Mouse (Mus musculus) heart, postnatal 4 days (tissue): ENCODE measurements around the gene Cryzl1. TPM values are rescaled to one million over a fixed set of nuclear protein-coding genes. Genes with fewer than 3 reads are reported as not detected.
A peak's percentile ranks its signal among the peaks of the same experiment; 100 is the strongest.

Experiments
- DNase-seq: peaks from one replicate; pipeline ENCODE4 v3.0.0; 2021
- total RNA-seq, 2 experiments: library from RNA; stranded (reverse); gene quantifications; 2 replicates each; pipeline ENCODE4 v1.2.3; 2021

Gene Cryzl1
- 10 to 100 TPM; 29.7 to 31.2 TPM for total RNA-seq

DNA sequence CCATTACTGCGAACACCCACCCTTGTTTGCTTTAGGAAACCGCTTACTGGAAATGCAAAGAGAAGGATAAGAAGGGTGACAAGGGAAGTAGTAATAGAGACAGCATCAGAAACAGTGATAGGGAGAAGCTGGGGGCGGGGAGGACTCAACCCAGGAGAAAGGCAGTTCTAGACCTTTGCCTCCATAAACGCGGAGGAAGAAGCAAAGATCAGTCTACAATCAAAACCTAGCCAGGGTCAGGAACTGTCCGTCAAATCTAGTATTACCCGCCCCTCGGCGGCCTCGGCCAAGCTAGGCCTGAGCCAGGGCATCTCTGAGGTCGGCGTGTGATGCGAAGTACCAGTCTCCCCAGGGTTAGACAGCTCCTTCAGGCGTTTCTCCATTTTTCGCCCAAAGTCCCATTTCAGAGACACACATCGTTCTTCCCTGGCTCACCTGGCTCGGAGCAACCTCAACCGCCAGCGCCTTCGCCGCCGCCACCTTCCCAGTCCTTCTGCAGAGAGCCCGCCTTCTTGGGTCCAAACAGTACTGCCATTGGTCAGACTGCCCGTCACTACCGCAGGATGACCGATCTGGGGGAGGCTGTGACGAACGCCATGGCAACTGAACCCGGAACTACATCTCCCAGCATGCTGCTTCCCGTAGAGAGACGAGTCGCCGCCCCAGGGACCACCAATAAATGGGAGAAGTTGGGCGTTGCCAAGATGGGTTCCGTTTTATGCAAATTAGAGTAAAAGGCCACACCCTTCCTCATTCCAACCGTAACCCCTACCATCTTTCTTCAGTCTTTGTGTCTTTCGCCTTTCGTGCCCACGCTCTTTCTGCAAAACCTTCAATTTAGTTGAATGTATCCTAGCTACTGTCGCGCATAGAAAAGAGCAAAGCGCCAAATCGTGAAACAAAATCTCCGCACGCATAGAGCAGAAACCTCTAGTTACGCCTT is at the start of gene Cryzl1:
TSS of gene Cryzl1 (minus strand) at position 853 of the 943 bp plus-strand sequence.
- DNase-seq = peak; percentile 98

DNA sequence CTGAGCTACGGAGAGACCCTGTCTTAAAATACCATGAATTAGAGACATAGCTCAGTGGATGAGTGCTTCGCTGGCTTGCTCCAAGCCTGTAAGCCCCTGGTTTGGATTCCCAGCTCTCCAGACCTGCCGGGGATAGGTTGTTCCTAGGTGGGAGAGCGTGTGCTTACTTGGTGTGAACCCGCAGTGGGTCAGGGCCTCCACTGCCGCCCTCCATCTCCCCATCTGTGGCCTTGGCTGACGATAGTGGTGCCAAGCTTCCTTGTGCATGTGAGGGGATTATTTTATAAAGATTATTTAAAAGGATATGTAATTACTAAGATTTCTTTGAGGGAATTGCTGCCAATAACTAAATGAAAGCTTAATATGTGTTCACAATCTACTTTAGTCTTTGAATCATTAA is 43.8 kb upstream of the Cryzl1 start:
- DNase-seq = no peak

DNA sequence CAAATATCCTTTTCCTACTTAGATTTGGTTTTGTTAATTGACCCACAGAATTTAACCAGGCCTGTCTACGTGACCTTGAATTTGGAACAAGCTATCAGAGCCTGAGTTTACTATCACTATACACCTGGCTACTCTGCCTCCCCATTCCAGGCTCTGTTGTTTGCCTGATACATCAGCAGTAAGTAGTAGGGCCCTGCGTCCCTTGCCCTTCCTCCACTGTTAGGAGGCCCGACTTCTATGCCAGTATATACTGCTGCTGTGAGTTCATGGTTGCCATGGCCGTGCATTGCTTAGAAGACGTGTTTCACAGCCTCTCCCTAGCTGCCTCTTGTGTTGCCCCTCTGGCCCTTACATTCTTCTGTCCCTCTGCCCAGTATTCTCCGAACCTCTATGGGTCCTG is 42.6 kb upstream of the Cryzl1 start:
- no peak for DNase-seq

DNA sequence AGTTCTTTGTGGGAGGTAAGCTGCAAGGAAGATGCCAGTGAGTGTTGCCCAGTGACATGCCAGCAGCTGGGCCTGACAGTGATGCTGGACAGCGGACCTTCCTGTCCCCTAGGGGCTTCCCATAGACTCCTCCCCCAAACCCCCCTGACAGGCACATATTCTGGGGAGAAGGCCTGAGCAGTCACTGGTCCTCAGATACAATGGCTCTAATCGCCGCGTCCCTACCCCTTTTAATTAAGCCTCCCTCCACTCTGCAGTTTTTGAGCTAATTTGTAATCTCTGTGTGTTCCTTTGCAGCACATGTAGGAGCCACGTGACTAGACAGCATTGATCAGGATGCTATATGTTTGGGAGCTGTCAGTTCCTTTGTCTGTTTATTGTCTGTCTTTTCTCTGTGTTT is 41.9 kb upstream of the Cryzl1 start:
- DNase-seq = no peak

GRCm38 (mm10) chr16:91769911-91770310 is 41.1 kb upstream of the Cryzl1 start:
- DNase-seq = no peak

DNA sequence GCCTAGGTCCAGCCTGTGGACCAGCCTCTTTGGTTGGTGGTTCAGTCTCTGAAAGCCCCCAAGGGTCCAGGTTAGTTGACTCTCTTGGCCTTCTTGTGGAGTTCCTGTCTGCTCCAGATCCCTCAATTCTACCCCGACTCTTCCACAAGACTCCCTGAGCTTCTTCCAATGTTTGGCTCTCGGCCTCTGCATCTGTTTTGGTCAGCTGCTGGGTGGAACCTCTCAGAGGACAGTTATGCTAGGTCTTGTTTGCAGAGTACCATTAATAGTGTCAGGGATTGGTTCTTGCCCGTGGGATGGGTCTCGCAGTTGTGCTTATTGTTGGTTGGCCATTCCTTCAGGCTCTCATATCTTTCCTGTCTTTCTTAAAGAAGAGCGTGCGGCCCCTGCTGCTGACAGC is 39.8 kb upstream of the Cryzl1 start:
- no peak for DNase-seq

GRCm38 (mm10) chr16:91767165-91767701 is 38.5 kb upstream of the Cryzl1 start:
- no peak for DNase-seq

DNA sequence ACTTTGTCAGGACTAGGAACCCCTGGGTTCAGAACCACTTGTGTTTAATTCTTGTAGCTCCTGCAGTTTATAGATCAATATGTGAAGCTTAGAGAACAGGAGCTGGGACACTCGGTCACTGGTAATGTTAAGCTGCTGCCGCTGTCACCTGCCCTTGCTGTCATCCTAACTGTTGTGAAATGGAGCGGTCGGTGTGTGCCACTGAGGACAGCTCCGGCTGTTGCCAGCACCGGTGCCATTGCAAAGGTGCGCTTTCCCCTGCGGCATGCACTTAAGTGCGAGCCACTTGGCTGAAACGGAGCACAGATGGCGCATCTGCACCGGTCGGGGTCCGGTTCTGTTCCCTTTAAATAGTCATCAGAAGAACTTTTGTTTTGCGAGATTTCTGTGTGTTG is 37.0 kb upstream of the Cryzl1 start:
- no peak for DNase-seq

DNA sequence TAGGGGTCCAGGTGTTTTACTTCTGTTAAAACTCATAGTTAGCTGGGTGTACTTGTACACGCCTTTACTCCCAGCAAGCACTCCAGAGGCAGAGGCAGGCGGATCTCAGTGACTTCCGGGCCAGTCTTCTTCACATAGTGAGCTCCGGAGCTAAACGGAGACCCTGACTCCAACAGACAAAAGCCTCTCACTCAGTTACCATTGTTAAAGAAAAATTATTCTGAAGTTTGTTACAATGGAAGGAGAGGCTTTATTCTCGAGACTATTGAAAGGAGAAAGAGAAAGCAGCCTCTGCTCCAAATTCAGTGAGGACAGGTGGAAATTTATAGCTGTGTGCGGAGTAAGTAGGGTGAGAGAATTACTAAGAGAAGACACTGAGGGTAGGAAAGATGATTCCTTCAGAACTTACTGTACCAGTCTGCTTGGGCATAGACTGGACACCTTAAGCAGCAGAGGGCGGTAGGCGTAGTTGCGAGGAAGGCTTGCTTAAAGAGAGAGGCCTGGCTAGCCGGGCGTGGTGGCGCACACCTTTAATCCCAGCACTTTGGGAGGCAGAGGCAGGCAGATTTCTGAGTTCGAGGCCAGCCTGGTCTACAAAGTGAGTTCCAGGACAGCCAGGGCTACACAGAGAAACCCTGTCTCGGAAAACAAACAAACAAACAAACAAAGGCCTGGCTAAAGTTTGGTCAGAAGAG is 36.5 kb upstream of the Cryzl1 start:
- no peak for DNase-seq

- DNase-seq = no peak
These were observed 35.6 kb upstream of the Cryzl1 start for GRCm38 (mm10) chr16:91764414-91764813.

GRCm38 (mm10) chr16:91763975-91764374 is 35.2 kb upstream of the Cryzl1 start:
- no peak for DNase-seq

- DNase-seq = no peak
These were observed 33.7 kb upstream of the Cryzl1 start for GRCm38 (mm10) chr16:91762476-91762875.

DNA sequence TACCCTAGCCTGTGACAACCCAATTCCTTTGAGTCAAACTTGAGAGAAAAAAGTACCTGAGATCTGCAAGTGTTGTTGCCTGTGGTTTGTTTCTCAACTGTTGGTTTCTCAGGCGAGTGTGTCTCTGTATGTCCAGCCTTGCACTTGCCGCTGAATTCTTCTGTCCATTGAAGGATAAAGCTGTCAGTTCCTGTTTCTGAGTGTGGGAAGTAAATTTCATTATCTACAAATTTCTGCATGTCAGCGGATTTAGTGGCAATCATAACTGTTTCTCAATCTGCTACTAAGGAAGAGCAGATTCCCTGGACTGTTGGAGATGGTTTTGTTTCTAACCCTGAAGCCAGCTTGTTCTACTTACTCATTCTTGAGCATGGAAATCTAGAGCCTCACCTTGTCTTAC is 33.0 kb upstream of the Cryzl1 start:
- DNase-seq = no peak

DNA sequence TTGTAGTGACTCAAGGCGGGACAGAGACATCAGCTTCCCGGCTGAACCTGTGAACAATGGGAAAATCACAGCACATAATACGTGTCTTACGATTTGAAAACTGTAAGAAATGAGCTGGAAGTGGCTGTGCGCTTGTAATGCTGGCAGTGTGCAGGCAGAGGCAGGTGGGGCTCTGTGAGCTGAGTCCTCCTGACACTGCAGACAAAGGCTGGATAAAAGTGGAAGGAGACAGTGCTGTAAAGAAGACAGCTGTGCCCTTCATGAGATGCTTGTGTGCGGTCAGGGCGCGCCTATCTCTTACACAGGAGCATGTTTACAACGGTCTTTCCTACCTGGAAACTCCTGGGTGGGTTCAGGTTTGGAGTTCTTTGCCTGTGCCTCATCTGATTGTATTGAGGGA is 32.4 kb upstream of the Cryzl1 start:
- DNase-seq = no peak

DNA sequence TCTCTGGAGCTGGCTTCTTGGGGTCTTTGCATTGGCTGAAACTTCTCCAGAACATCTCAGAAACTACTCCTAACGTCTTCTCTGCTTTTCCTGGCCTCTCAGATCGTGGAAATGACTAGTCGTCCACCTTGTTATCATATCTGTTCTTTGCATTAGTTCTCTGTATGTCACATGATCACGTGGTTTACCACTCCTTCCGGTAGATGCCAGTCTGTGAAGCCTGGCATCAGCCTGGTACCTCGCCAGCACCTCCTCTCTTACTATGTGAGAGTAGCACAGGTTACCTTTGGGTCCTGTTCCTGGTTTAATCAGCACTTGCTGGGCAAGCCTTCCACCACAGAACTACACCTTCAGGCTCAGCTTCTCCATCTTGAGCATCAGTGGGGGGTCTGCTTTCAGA is 26.2 kb upstream of the Cryzl1 start:
- no peak for DNase-seq

- DNase-seq = no peak
These were observed 24.8 kb upstream of the Cryzl1 start for GRCm38 (mm10) chr16:91753611-91754010.

GRCm38 (mm10) chr16:91751644-91752385 is 23.0 kb upstream of the Cryzl1 start:
- DNase-seq = no peak

DNA sequence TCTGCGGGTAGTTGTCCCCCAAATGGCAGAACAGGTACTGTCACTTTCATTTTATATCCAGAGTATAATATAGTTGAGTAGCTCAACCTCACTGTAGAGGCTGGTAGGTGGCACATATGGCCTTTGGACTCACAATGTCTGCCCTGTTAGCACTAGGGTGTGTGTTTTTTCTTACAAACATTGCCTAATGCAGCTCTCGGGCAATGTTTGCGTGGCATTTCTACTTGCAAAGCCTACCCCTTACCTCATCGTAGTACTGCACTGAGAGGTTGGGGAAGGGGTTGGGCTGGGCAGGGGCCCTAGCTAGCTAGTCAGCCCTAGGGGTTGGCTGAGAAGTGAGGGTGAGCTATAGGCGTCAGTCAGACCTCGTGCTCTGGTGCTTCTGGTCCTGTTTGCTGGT is 18.8 kb upstream of the Cryzl1 start:
- no peak for DNase-seq

DNA sequence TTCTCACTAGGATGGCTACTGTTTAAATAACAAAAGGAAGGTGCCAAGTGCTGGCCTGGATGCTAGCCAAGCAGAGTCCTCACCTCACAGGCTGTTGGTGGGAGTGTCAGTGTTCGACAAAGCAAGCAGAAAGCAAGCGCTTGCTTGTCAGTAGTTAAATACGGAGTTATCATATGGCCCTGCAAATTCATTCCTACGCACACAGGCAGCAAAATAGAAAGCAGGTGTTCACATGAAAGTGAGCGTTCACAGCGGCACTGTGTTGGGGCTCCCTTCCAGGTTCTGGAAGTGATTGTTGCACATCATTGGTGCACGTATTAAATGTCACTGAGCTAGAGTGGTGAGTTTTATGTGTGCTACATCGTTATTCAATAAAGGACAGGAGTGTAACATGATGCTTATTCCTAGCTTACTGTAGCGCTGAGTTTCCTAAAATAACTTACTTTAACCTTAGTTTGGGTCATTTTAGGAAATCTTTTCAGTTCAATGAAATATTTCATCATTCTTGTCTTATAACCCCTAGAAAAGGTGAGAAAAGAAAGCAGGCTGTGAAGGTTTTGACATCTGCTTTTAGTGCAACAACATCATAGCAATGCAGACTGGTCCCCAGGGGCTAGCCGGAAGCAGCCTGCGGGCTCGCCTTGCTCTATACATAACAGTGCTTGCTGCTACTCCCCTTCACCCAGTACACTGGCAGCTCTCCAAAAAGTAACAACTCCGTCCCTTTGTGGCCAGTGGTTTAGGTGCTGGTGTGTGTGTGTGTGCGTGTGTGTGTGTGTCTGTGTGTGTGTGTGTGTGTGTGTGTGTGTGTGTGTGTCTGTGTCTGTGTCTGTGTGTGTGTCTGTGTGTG is 17.6 kb upstream of the Cryzl1 start:
- peak; percentile 64 for DNase-seq

- no peak for DNase-seq
These were observed 14.3 kb upstream of the Cryzl1 start for GRCm38 (mm10) chr16:91743055-91743454.

DNA sequence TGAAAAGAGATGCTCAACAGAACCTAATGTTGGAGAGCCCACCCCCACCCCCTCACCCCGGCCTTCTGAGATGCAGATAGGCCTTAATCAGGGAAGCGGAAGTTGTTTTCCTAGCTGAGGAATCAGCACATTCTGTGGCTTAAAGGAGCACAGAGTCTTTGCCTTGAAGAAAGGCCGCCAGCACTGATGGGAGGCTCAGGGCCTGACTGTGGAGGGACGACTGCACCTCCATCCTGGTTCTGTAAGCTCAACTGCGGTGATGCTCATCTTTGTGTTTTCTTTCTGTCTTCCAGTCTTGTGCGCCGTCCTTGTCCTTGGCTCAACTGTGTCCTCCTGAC is 12.1 kb upstream of the Cryzl1 start:
- no peak for DNase-seq
